Mouse (Mus musculus) spleen, adult 2 months (tissue): ENCODE data around the gene Nme9.

ENCODE experiments used
- CTCF ChIP-seq: fragments of 200-500 bp; IDR thresholded peaks from 2 replicates; pipeline ENCODE4 v1.5.1; 2011; ENCODE audit warnings: mild to moderate bottlenecking, inconsistent platforms; ENCODE audit not compliant: insufficient read depth, insufficient read length, insufficient replicate concordance; ENCODE audit errors: extremely low read depth
- POLR2A ChIP-seq: fragments of 200-500 bp; IDR thresholded peaks from 2 replicates; pipeline ENCODE4 v1.6.1; 2011; ENCODE audit warnings: low read depth, low read length, inconsistent platforms

- TF ChIP-seq POLR2A (no peak), CTCF (no peak)
Observed at GRCm38 (mm10) chr9:99424574-99424863, 26.8 kb upstream of the Nme9 start.
